Mouse (Mus musculus): ENCODE measurements at regions not wholly inside any gene's neighbourhood (a gene's known extent, or its start where the extent isn't known, plus 50 kb on each side); places are given as distances from the start of the nearest gene placed in this dataset.
A peak's percentile ranks its signal among the peaks of the same experiment; 100 is the strongest.

- no peak for DNase-seq (ENCODE audit: extremely low spot score in 1 of 2, low spot score in 1 of 2)
These were observed 122.3 kb upstream of the Lmo4 start for GRCm38 (mm10) chr3:144327235-144327760.

GRCm38 (mm10) chr3:144324974-144325373, 120.0 kb upstream of the Lmo4 start:
- DNase-seq (ENCODE audit: extremely low spot score in 1 of 2, low spot score in 1 of 2), result no peak

- no peak for DNase-seq (ENCODE audit: extremely low spot score in 1 of 2, low spot score in 1 of 2)
These were observed 118.5 kb upstream of the Lmo4 start for GRCm38 (mm10) chr3:144323524-144323923.

DNA sequence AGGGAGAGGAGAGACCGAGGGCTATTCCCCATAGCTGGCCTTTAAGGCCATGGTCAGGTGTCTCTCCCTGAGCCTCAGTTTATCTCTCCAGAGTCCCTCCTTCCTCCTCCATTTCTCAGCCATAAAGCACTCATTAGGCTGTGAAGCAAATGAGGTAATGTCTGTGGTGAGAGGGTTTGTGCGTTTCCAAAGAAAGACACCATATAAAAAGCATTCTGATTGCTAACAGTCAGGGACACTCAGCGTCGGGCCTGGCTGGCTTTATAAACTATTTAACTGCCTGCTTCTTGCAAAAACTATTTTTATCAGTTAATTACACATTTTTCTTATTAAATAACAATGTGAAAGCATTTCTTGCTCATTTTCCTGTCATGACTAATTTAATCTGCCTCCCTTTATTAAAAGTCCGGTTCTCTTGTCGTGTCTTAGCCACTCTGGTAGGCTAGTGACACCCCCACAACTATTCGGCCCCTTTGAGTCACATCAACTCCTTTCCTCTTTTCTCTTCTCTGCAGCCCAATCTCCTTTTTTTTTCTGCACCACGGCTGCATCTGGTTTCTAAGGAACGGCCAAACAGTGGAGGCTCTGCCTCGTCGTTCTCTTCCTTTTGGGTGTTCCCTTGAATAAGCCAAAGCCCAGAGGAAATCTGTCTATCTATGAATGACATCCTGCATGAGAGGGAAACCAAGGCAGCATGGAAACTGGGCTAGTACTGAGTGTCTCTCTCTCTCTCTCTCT, 114.6 kb upstream of the Lmo4 start:
- no peak for DNase-seq (ENCODE audit: extremely low spot score in 1 of 2, low spot score in 1 of 2)

GRCm38 (mm10) chr3:144318761-144319467, 113.9 kb upstream of the Lmo4 start:
- peak; percentile 30 to 36 for DNase-seq (ENCODE audit: extremely low spot score in 1 of 2, low spot score in 1 of 2)

DNA sequence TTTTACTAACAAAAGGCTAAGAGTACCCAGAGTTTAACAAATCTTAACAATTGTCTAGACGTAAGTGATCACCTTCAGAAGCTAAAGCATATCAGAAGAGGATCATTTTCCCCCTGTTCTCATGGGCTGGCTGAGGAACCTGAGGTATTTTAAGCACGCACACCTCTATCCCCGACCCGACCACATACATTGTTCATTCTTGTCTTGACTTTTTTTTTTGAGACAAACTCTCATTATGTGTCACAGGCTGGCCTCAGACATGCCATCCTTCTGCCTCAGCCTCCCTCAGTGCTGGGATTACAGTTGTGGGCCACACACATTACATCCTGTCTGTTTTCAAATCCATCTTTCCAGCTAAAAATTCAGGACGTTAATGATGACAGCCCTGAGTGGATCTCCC, 105.7 kb upstream of the Lmo4 start:
- DNase-seq (ENCODE audit: extremely low spot score in 1 of 2, low spot score in 1 of 2), result no peak

GRCm38 (mm10) chr3:144308616-144309015, 103.6 kb upstream of the Lmo4 start:
- no peak for DNase-seq (ENCODE audit: extremely low spot score in 1 of 2, low spot score in 1 of 2)

DNA sequence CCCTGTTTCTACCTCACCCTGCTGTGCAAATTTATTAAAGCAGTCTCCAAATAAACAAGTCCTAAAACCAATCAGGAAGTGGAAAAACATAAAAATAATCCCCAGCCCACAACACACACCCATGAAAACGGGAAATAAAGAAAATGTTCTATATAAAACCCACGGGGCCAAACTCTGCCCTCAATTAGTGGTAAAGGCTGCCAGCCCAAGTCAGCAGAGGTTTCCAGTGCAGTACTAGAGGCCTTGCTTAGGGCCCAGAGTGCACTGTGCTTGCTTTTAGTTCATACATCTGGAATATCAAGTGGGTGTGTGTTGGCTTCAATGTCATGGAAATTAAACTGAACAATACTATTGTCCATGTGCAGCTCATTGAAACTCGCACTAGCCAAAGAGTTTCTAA, 102.5 kb upstream of the Lmo4 start:
- no peak for DNase-seq (ENCODE audit: extremely low spot score in 1 of 2, low spot score in 1 of 2)

DNA sequence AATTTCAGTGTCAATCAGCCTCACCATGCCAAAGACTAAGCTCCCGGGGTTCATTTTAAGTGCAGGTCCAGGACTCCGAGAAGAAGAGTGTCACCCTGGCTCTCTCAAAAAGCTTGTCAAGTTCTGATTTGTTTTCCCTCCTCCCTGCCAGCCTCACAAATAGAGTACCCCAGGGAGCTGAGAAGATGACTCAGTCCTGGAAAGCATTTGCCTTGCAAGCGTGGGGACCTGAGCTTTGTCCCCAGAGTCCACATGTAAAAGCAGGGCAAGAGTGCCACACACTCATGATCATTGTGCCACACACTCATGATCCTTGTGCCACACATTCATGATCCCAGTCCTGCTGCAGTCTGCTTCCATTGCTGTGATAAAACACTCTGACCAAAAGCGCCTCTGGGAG, 100.4 kb upstream of the Lmo4 start:
- no peak for DNase-seq (ENCODE audit: extremely low spot score in 1 of 2, low spot score in 1 of 2)

GRCm38 (mm10) chr3:144304924-144305323, 99.9 kb upstream of the Lmo4 start:
- no peak for DNase-seq (ENCODE audit: extremely low spot score in 1 of 2, low spot score in 1 of 2)

DNA sequence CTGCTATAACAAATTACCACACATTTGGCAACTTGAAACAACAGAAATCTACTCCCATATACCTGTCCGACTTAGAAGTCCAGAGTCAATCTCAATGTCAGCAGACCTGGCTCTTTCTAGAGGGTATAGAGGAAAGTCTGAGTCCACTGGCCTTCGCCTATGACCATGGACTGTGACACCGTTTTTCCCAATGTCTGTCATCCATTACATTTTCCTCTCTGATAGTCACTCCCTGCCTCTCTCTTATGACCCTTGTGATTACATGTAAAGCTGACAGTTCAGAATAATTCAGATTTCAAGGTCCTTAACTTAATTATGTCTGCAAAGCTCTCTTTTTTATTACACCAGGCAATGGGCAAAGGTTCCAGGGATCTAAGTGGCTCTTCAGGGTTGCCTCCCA, 97.6 kb upstream of the Lmo4 start:
- DNase-seq (ENCODE audit: extremely low spot score in 1 of 2, low spot score in 1 of 2), result no peak

DNA sequence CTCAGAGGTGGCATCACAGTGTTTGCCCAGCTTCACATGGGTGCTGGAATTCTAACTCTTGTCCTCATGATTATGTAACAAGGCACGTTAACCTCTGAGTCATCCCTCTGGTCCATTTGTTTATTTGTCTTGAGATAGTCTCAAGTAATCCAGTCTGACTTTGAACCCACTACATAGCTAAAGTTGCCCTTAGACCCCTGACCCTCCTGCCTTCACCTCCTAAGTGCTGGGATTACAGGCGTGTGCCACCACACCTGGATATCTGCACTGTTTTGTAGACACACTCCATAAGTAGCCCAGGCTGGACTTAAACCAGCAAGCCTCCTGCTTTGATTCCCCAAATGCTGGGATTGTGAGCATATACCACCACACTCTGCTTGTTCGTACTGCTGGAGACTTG, 96.0 kb upstream of the Lmo4 start:
- DNase-seq (ENCODE audit: extremely low spot score in 1 of 2, low spot score in 1 of 2), result no peak

- no peak for DNase-seq (ENCODE audit: extremely low spot score in 1 of 2, low spot score in 1 of 2)
These were observed 94.2 kb upstream of the Lmo4 start for GRCm38 (mm10) chr3:144299239-144299638.

DNA sequence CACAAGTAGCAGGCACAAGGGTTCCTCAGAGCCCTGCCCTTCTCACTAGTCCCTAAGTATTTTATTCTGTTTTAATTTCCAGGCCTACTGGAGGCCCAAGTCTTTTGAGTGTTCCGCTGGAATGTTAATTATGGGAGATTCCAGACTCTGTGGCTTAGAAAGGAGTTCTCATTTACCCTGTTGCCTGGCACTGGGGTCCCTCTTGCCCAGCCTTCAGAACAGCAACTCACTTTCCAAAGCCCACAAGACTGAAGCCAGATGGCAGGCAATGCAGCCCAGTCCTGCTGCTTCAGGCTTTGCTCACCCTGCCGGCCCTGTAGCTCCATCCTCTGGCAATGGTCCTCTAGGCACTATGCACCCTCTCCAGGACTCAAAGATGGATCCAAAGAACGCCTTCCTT, 84.5 kb upstream of the Lmo4 start:
- no peak for DNase-seq (ENCODE audit: extremely low spot score in 1 of 2, low spot score in 1 of 2)

- no peak for DNase-seq (ENCODE audit: extremely low spot score in 1 of 2, low spot score in 1 of 2)
These were observed 81.1 kb upstream of the Lmo4 start for GRCm38 (mm10) chr3:144286100-144286499.

DNA sequence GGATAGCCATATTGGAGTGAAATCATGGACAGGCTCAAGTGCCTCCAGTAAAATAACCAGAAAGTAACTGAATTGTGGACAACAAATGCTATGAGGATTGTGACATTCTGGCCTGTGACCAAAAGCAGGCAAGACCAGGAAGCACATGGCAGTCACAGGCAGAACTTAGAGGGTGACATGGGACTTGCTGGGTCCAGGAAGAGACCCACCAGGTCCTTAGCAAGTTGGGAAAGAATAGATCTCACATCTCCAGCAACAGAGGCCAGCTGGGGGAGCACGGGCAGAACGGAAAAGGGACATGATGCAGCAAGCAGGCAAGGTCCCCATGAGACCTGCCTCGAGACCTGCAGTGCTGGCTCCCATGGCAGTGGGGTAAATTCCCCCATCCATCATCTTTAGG, 79.3 kb upstream of the Lmo4 start:
- no peak for DNase-seq (ENCODE audit: extremely low spot score in 1 of 2, low spot score in 1 of 2)

DNA sequence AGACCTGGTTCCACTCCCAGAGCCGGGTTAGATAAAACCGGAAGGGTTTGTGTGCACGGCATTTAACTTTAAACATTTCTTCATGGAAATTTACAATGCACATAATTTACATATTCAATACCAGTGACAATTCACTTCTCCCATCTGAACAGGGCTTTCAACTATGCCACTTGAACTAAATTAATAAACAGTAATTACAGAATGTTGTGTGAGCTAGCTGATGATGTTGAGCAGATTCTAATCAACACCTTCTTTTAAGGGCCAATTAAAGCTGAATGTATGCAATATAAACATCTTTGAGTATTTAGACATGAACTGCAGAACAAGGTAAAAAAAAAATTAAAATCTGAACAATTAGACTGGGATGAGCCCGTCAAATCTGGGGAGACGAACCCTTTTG, 68.1 kb upstream of the Lmo4 start:
- DNase-seq (ENCODE audit: extremely low spot score in 1 of 2, low spot score in 1 of 2), result no peak

DNA sequence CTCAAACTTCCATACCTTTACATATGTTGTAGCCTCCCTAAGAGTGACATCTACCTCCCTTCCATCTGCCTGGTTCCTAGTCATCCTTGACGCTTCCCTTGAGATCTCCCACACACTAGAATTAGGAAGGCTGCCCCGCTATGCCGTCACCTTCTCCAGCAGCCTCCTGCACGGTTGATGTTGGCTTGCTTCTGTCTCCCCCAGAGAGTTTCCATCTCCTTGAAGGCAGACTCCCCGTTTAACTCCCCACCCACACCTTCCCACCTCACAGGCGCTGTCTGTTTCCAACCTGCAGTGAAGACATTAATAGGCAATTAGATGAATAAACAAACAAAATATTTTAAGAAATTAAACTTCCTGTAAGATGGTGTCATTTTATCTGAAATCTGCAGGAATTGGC, 65.2 kb upstream of the Lmo4 start:
- no peak for DNase-seq (ENCODE audit: extremely low spot score in 1 of 2, low spot score in 1 of 2)

DNA sequence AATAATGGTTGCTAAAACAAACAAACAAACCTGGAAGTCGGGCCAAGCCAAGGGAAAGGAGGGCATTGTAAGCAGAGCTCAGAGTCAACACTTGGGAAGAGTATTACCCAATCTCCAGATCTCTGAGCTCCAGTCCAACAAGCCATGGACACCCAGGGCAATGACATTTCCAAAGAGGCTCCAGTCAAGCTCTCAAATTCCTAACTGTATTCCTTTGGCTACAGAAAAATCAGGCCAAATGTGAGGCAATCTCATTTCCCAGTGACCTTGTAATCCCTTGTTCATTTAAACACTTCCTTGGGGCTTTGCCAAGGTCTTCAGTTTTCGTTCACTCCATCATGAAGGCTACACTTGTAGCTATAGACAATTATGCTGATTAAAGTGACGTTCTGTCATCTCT, 59.5 kb upstream of the Lmo4 start:
- no peak for DNase-seq (ENCODE audit: extremely low spot score in 1 of 2, low spot score in 1 of 2)

DNA sequence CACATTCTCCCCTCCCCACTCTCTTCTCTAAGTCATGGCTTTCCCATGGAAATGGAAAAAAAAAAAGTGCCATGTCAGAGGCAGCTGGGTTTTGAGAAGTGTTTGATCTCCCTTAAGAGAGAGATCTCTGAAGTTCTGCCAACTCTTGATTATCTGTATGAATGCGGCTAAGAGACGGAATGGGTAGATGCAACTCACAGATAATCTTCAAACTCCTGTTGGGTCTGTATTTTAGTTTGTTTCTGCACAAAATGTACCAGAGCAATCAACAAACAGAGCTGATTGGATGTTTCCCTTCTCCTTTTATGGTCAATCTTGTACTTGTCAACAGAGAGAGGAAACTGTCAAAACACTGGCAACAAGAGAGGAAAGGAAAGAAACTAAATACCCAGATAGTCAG, 55.9 kb upstream of the Lmo4 start:
- DNase-seq (ENCODE audit: extremely low spot score in 1 of 2, low spot score in 1 of 2), result no peak

GRCm38 (mm10) chr3:144257714-144258517, 52.9 kb upstream of the Lmo4 start:
- DNase-seq (ENCODE audit: extremely low spot score in 1 of 2, low spot score in 1 of 2), result no peak

Measured in layer of hippocampus, postnatal 25 days (tissue).